Mouse (Mus musculus) ES-Bruce4 (cell line): ENCODE results near the gene Eef1akmt3. TPM values are rescaled to one million over a fixed set of nuclear protein-coding genes. Genes with fewer than 3 reads are reported as not detected.

Experiments used
- H3K27ac ChIP-seq: 2 replicates; pipeline ENCODE4 v1.5.1; 2012; ENCODE audit warnings: low read length, inconsistent platforms; ENCODE audit not compliant: insufficient read depth
- H3K27me3 ChIP-seq: 2 replicates; pipeline ENCODE4 v1.6.1; 2012; ENCODE audit warnings: mild to moderate bottlenecking, low read length, inconsistent platforms; ENCODE audit not compliant: control insufficient read depth, poor library complexity, insufficient read depth, severe bottlenecking
- H3K36me3 ChIP-seq: 2 replicates; pipeline ENCODE4 v1.6.1; 2012; ENCODE audit warnings: inconsistent platforms, mild to moderate bottlenecking, low read length, moderate library complexity; ENCODE audit not compliant: control insufficient read depth, poor library complexity, insufficient read depth, severe bottlenecking
- H3K4me1 ChIP-seq: one replicate; pipeline ENCODE4 v1.8.1; 2011; ENCODE audit warnings: low read length; ENCODE audit not compliant: control insufficient read depth, insufficient read depth
- H3K4me3 ChIP-seq: 2 replicates; pipeline ENCODE4 v1.5.1; 2011; ENCODE audit warnings: low read depth, mild to moderate bottlenecking, low read length
- H3K9ac ChIP-seq: 2 replicates; pipeline ENCODE4 v1.6.1; 2012; ENCODE audit warnings: low read depth, mild to moderate bottlenecking, inconsistent platforms; ENCODE audit not compliant: poor library complexity, severe bottlenecking
- H3K9me3 ChIP-seq: replicated peaks from 2 replicates; pipeline ENCODE4 v1.6.1; 2012; ENCODE audit warnings: mild to moderate bottlenecking, low read length, inconsistent platforms; ENCODE audit not compliant: control insufficient read depth, poor library complexity, insufficient read depth, severe bottlenecking
- CTCF ChIP-seq: IDR thresholded peaks from one replicate; pipeline ENCODE4 v1.8.1; 2011; ENCODE audit warnings: low read depth, low read length
- EP300 ChIP-seq: IDR thresholded peaks from 2 replicates; pipeline ENCODE4 v1.6.1; 2011; ENCODE audit warnings: low read depth, low read length; ENCODE audit not compliant: insufficient read depth
- POLR2A ChIP-seq: IDR thresholded peaks from one replicate; pipeline ENCODE4 v1.8.1; 2011; ENCODE audit warnings: low read length; ENCODE audit not compliant: insufficient read depth
- polyA plus RNA-seq: library from polyadenylated mRNA; stranded (reverse); fragments of >200 nt; gene quantifications from 2 replicates; pipeline ENCODE4 v1.2.4, GENCODE M21; 2011; ENCODE audit warnings: low read depth; ENCODE audit not compliant: missing spikeins, insufficient read depth, insufficient read length

Gene Eef1akmt3
- polyA plus RNA-seq, 1 experiment = 0.51 TPM

- H3K4me1 ChIP-seq = no peaks in the 10 kb centered on the region
- no peak overlapping the region for H3K4me3 ChIP-seq
- H3K9ac ChIP-seq = no peak overlapping the region
Measured at GRCm38 (mm10) chr10:127081996-127082620, 40.8 kb upstream of the Eef1akmt3 start.

DNA sequence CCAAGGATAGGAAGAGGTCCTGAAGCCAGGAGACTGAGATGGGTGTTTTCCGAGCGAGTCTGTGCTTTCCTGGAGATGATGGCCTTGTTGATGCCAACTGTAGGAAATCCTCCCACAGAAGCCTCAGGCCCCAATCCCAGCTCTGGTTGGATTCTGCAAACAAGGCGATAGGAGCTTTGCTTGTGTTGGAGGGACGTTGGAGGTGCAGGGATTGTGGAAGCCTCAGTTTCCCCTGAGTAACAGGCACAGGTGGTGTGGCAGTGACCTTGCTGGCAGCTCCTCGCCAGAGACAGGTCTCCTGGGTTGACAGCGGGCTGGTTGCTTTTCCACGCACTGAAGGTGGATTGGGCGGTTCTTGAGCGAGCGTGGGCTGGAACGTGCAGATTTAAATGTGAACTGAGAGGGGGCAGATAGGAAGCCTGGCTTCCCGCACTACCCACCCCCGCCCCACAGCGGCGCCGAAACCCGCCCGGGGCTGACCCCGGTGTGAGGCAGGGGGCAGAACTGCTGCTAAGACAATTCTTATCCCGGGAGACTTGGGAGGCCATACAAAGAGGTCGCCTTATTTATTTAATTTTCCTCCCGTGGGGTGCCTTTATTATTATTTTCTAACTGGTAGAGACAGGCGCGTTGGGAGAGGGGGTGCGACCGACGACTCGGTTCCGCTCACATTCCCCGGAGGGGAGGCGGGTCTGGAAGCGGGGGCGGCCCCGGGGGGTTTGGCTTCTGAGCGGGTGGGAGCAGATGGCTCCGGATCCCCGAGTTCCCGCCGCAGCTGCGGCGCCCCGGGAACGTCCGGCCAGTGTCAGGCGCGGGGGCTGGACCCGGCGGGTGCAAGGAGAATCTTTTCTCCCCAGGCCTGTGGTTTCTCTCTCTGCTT is 39.8 kb upstream of the Eef1akmt3 start:
- Histone ChIP-seq H3K4me3 (no peak overlapping the region), H3K36me3 (no peaks in the 10 kb centered on the region), H3K27me3 (peaks cover 15% of the 10 kb centered on the region), H3K9ac (0 out of 2 replicates have a peak overlapping the region, but pooled peaks have one; percentile 37), H3K27ac (no peak overlapping the region), H3K4me1 (no peaks in the 10 kb centered on the region), H3K9me3 (no peaks in the 10 kb centered on the region)
- TF ChIP-seq EP300 (no peak), POLR2A (no peak), CTCF (no peak)

More at GRCm38 (mm10) chr10:127081996-127082620, 40.8 kb upstream of the Eef1akmt3 start:
- TF ChIP-seq EP300 = no peak
- TF ChIP-seq CTCF = no peak
- TF ChIP-seq POLR2A = no peak
- no peaks in the 10 kb centered on the region for H3K36me3 ChIP-seq
- no peaks in the 10 kb centered on the region for H3K9me3 ChIP-seq
- peaks cover 15% of the 10 kb centered on the region for H3K27me3 ChIP-seq
- no peak overlapping the region for H3K27ac ChIP-seq

DNA sequence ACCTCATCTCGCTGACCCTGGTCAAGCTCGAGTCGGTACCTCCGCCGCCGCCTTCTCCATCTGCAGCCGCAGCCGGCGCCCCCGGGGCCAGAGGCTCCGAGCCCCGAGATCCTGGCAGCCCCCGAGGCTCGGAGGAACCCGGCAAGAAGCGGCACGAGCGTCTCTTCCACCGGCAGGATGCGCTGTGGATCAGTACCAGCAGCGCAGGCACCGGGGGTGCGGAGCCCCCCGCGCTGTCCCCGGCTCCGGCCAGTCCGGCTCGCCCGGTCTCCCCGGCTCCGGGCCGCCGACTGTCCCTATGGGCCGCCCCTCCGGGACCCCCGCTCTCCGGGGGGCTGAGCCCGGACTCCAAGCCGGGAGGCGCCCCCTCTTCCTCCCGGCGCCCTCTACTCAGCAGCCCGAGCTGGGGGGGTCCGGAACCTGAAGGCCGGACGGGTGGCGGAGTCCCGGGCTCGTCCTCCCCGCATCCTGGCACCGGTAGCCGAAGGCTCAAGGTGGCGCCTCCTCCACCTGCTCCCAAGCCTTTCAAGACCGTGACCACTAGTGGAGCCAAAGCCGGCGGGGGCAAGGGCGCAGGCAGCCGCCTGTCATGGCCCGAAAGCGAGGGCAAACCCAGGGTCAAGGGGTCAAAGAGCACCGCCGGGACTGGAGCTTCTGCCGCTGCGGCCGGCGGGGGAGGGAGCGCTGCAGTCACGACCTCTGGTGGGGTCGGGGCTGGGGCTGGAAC is 38.5 kb upstream of the Eef1akmt3 start:
- Histone ChIP-seq H3K36me3 (no peaks in the 10 kb centered on the region), H3K27me3 (peaks cover 15% of the 10 kb centered on the region), H3K27ac (no peak overlapping the region), H3K9ac (peak overlapping the region; percentile 42), H3K4me1 (no peaks in the 10 kb centered on the region), H3K9me3 (no peaks in the 10 kb centered on the region), H3K4me3 (peak overlapping the region; percentile 47)
- TF ChIP-seq CTCF (no peak), POLR2A (no peak), EP300 (no peak)

DNA sequence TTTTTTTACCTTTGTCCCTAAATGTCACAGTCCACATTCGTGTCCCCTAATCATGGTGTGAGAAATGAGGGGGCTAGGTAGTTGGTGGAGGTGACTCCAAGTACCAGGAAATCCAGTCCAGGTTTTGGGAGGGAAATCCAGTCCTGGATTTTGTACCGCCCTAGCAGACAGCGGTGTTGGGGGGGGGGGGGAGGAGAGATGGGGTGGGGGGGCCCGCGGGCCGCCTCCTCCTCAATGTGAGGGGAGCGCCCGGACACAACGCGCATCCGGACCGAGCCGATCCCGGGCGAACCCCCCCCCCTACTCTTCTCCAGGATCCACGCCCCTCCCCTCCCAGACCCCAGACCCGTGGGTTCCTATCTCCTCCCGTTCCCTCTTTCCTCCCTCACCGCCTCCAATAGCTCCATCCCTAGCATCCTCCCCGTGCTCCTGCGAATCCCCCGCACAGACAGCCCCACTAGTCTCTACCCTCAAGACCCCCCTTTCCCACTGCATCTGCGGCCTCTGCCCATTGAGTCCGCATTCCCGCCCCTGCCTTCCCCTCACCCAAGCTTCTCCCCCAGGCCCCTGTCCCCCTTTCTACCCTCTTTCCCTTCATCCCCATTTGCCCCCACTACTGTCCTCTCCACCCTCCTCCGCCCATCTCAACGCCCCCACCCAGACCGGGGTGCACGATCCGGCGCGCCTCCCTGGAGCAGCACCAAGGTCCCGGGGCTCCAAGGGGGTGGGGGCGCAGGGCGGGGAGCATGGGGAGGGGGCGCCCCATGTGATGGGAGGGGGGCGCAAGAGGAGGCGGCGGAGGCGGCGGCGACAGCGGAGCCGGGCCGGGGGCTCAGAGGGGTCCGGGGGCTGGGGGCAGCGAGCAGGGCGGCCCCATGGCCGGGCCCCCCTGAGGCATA is 37.6 kb upstream of the Eef1akmt3 start:
- Histone ChIP-seq H3K4me3 (peak overlapping the region; percentile 56), H3K27ac (no peak overlapping the region), H3K4me1 (no peaks in the 10 kb centered on the region), H3K9ac (peak overlapping the region; percentile 42), H3K36me3 (no peaks in the 10 kb centered on the region), H3K9me3 (no peaks in the 10 kb centered on the region), H3K27me3 (peaks cover 15% of the 10 kb centered on the region)
- TF ChIP-seq POLR2A = no peak
- TF ChIP-seq CTCF = no peak
- no peak for TF ChIP-seq EP300

- Histone ChIP-seq H3K27me3 (peaks cover 15% of the 10 kb centered on the region), H3K4me3 (no peak overlapping the region; the same call in 1 of the 2 replicates), H3K9me3 (no peaks in the 10 kb centered on the region), H3K27ac (no peak overlapping the region), H3K4me1 (no peaks in the 10 kb centered on the region), H3K36me3 (no peaks in the 10 kb centered on the region), H3K9ac (no peak overlapping the region)
- TF ChIP-seq EP300 = no peak
- TF ChIP-seq POLR2A = no peak
- TF ChIP-seq CTCF = no peak
Measured at GRCm38 (mm10) chr10:127078001-127078676, 36.8 kb upstream of the Eef1akmt3 start.
